Mouse (Mus musculus): ENCODE data around the gene Vmn1r122. TPM values are rescaled to one million over a fixed set of nuclear protein-coding genes. Genes with fewer than 3 reads are reported as not detected.
"Not testable (repeated sequence)": the region's sequence is repeated elsewhere in the genome, so short reads cannot be mapped to it uniquely, and the experiment has no call there.

The Vmn1r122 gene
- total RNA-seq (2015; ENCODE audit: low replicate concordance): not detected in 2 replicates
- total RNA-seq (2017; ENCODE audit: low replicate concordance): not detected in 2 replicates

DNA sequence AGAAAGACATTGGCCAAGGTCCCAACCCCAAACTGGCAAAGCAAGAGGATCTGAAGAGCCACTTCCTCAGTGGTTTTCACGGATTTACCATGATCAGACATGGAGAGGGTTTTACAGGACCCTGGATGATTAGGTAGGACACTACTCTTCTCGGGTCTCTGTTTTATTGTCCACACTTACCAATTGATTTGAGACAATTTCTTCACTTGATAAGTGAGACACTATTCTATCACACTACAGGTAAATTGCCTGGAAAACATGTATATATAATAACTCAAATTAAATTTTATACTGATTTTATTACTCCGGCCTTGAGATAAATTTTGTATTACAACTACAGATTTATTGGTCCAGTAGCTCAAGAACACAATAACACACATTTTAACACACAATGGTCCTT, at the start of gene Vmn1r122:
TSS of gene Vmn1r122 (minus strand) at position 101 of the 400 bp plus-strand sequence.
- ATAC-seq (replicated peaks; ENCODE audit: low FRiP score, poor library complexity, severe bottlenecking): not testable (repeated sequence)

DNA sequence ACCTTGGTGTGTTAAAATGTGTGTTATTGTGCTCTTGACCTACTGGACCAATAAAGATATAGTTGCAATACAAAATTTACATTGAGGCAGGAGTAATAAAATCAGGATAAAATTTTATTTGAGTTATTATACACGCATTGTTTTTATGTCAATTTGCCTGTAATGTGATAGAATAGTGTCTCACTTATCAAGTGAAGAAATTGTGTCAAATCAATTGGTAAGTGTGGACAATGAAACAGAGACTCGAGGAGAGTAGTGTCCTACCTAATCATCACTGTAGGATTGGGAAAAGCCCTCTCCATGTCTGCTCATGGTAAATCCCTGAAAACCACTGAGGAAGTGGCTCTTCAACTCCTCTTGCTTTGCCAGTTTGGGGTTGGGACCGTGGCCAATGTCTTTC, 28.0 kb upstream of the Vmn1r122 start, which contains the start of gene Vmn1r123:
TSS of gene Vmn1r123 (plus strand) at position 301 of the 400 bp plus-strand sequence.
- not testable (repeated sequence) for ATAC-seq (replicated peaks; ENCODE audit: low FRiP score, poor library complexity, severe bottlenecking)

DNA sequence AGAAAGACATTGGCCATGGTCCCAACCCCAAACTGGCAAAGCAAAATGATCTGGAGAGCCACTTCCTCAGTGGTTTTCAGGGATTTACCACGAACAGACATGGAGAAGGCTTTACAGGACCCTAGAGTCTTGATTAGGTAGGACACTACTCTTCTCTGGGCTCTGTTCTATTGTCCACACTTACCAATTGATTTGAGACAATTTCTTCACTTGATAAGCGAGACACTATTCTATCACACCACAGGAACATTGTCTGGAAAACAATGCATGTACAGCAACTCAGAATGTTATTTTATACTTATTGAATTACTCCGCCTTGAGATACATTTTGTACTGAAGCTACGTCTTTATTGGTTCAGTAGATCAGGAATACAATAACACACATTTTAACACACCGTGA, 35.5 kb downstream of the Vmn1r122 start, which contains the start of gene Vmn1r121:
TSS of gene Vmn1r121 (minus strand) at position 101 of the 400 bp plus-strand sequence.
- not testable (repeated sequence) for ATAC-seq (replicated peaks; ENCODE audit: low FRiP score, poor library complexity, severe bottlenecking)

Other genes with a start within 250 kb of the Vmn1r122 start
- not detected in 2 replicates for gene Vmn1r118, start 221.8 kb downstream of the Vmn1r122 start, total RNA-seq (2015; ENCODE audit: low replicate concordance)
- gene Vmn1r118, start 221.8 kb downstream of the Vmn1r122 start, total RNA-seq (2017; ENCODE audit: low replicate concordance): not detected in 2 replicates
- not detected in 2 replicates for gene Vmn1r119, start 121.7 kb downstream of the Vmn1r122 start, total RNA-seq (2015; ENCODE audit: low replicate concordance)
- not detected in 2 replicates for gene Vmn1r119, start 121.7 kb downstream of the Vmn1r122 start, total RNA-seq (2017; ENCODE audit: low replicate concordance)
- gene Vmn1r120, start 80.3 kb downstream of the Vmn1r122 start, total RNA-seq (2015; ENCODE audit: low replicate concordance): not detected in 2 replicates
- not detected in 2 replicates for gene Vmn1r120, start 80.3 kb downstream of the Vmn1r122 start, total RNA-seq (2017; ENCODE audit: low replicate concordance)
- not detected in 2 replicates for gene Vmn1r121, start 35.6 kb downstream of the Vmn1r122 start, total RNA-seq (2015; ENCODE audit: low replicate concordance)
- 0.42 TPM in 1 of 2 replicates, not detected in the other for gene Vmn1r121, start 35.6 kb downstream of the Vmn1r122 start, total RNA-seq (2017; ENCODE audit: low replicate concordance)
- gene Vmn1r123, start 28.1 kb upstream of the Vmn1r122 start, total RNA-seq (2015; ENCODE audit: low replicate concordance): not detected in 2 replicates
- gene Vmn1r123, start 28.1 kb upstream of the Vmn1r122 start, total RNA-seq (2017; ENCODE audit: low replicate concordance): not detected in 2 replicates
- gene Gm5157, start 56.3 kb upstream of the Vmn1r122 start, total RNA-seq (2015; ENCODE audit: low replicate concordance): not detected in 2 replicates
- not detected in 2 replicates for gene Gm5157, start 56.3 kb upstream of the Vmn1r122 start, total RNA-seq (2017; ENCODE audit: low replicate concordance)
- gene Vmn1r124, start 126.5 kb upstream of the Vmn1r122 start, total RNA-seq (2015; ENCODE audit: low replicate concordance): not detected in 2 replicates
- not detected in 2 replicates for gene Vmn1r124, start 126.5 kb upstream of the Vmn1r122 start, total RNA-seq (2017; ENCODE audit: low replicate concordance)
- not detected in 2 replicates for gene Vmn1r125, start 138.1 kb upstream of the Vmn1r122 start, total RNA-seq (2015; ENCODE audit: low replicate concordance)
- not detected in 2 replicates for gene Vmn1r125, start 138.1 kb upstream of the Vmn1r122 start, total RNA-seq (2017; ENCODE audit: low replicate concordance)
- not detected in 2 replicates for gene Vmn1r126, start 167.3 kb upstream of the Vmn1r122 start, total RNA-seq (2015; ENCODE audit: low replicate concordance)
- gene Vmn1r126, start 167.3 kb upstream of the Vmn1r122 start, total RNA-seq (2017; ENCODE audit: low replicate concordance): not detected in 2 replicates
- not detected in 2 replicates for gene Vmn1r127, start 185.7 kb upstream of the Vmn1r122 start, total RNA-seq (2015; ENCODE audit: low replicate concordance)
- gene Vmn1r127, start 185.7 kb upstream of the Vmn1r122 start, total RNA-seq (2017; ENCODE audit: low replicate concordance): not detected in 2 replicates
- not detected in 2 replicates for gene Vmn1r128, start 215.2 kb upstream of the Vmn1r122 start, total RNA-seq (2015; ENCODE audit: low replicate concordance)
- not detected in 2 replicates for gene Vmn1r128, start 215.2 kb upstream of the Vmn1r122 start, total RNA-seq (2017; ENCODE audit: low replicate concordance)
- gene Vmn1r129, start 227.2 kb upstream of the Vmn1r122 start, total RNA-seq (2015; ENCODE audit: low replicate concordance): not detected in 2 replicates
- gene Vmn1r129, start 227.2 kb upstream of the Vmn1r122 start, total RNA-seq (2017; ENCODE audit: low replicate concordance): not detected in 2 replicates